Mouse (Mus musculus) large intestine, adult 2 months (tissue): Measurements from ENCODE around the gene Rin2. TPM values are rescaled to one million over a fixed set of nuclear protein-coding genes. Genes with fewer than 3 reads are reported as not detected.
"Not testable (repeated sequence)": the region's sequence is repeated elsewhere in the genome, so short reads cannot be mapped to it uniquely, and the experiment has no call there.

Source experiments
- DNase-seq: peaks from one replicate; pipeline ENCODE4 v3.0.0-alpha.2; 2012; ENCODE audit warnings: low read depth, low spot score
- WGBS: fragments of 180-500 bp; shearing (Covaris S2); methylation state at CpG from one replicate; pipeline ENCODE4 v1.1.7; 2018; 5-methylcytosine and 5-hydroxymethylcytosine counted together
- polyA plus RNA-seq: library from polyadenylated mRNA; depleted of rRNA; stranded (reverse); fragments of >200 nt; gene quantifications from 2 replicates; pipeline ENCODE4 v1.2.3, GENCODE M21; 2012

The Rin2 gene
- polyA plus RNA-seq, 1 experiment, result 7.5 TPM

GRCm38 (mm10) chr2:145880887-145881747 is 206.1 kb downstream of the Rin2 start:
- no peak for DNase-seq
- 74% methylated on average over 11 of the region's 11 CpGs for WGBS

GRCm38 (mm10) chr2:145881932-145882331 is 206.9 kb downstream of the Rin2 start:
- WGBS, result 63% methylated on average over 5 of the region's 5 CpGs
- no peak for DNase-seq

- DNase-seq, result no peak
- WGBS, result 5% methylated on average over 2 of the region's 2 CpGs
These were observed 207.4 kb downstream of the Rin2 start for GRCm38 (mm10) chr2:145882398-145882797.

GRCm38 (mm10) chr2:145884036-145884912 is 209.3 kb downstream of the Rin2 start:
- WGBS, result 53% methylated on average over 17 of the region's 17 CpGs
- DNase-seq, result no peak

- no peak for DNase-seq
- 66% methylated on average over 14 of the region's 14 CpGs for WGBS
These were observed 210.1 kb downstream of the Rin2 start for GRCm38 (mm10) chr2:145884913-145885785.

GRCm38 (mm10) chr2:145887937-145888765 is 213.1 kb downstream of the Rin2 start:
- no peak for DNase-seq
- WGBS, result 57% methylated on average over 14 of the region's 14 CpGs

- no peak for DNase-seq
- WGBS, result 69% methylated on average over 6 of the region's 6 CpGs
These were observed 213.9 kb downstream of the Rin2 start for GRCm38 (mm10) chr2:145888766-145889480.

- no peak for DNase-seq
- 63% methylated on average over 2 of the region's 2 CpGs for WGBS
These were observed 215.6 kb downstream of the Rin2 start for GRCm38 (mm10) chr2:145890571-145890970.

- DNase-seq, result no peak
- 97% methylated on average over 6 of the region's 6 CpGs for WGBS
These were observed 218.7 kb downstream of the Rin2 start for GRCm38 (mm10) chr2:145893756-145894155.

GRCm38 (mm10) chr2:145898106-145898505 is 223.1 kb downstream of the Rin2 start:
- WGBS, result 66% methylated on average over 9 of the region's 9 CpGs
- no peak for DNase-seq

GRCm38 (mm10) chr2:145900318-145900717 is 225.3 kb downstream of the Rin2 start:
- not testable (repeated sequence) for DNase-seq
- 77% methylated on average over 8 of the region's 8 CpGs for whole genome bisulfite sequencing

GRCm38 (mm10) chr2:145901861-145902260 is 226.8 kb downstream of the Rin2 start, which contains the start of gene Naa20:
Naa20 (plus strand) TSS chr2:145902099.
- 85% methylated on average over 6 of the region's 6 CpGs for WGBS

GRCm38 (mm10) chr2:145903061-145903901 is 228.3 kb downstream of the Rin2 start:
- DNase-seq, result no peak
- WGBS, result 1% methylated on average over 67 of the region's 68 CpGs

More at GRCm38 (mm10) chr2:145901861-145902260, 226.8 kb downstream of the Rin2 start, which contains the start of gene Naa20:
- no peak for DNase-seq

- WGBS, result 22% methylated on average over 12 of the region's 12 CpGs
- no peak for DNase-seq
These were observed 229.1 kb downstream of the Rin2 start for GRCm38 (mm10) chr2:145903983-145904616.

- DNase-seq, result no peak
- 41% methylated on average over 6 of the region's 6 CpGs for WGBS
These were observed 230.1 kb downstream of the Rin2 start for GRCm38 (mm10) chr2:145905156-145905555.

- 44% methylated on average over 4 of the region's 4 CpGs for WGBS
- not testable (repeated sequence) for DNase-seq
These were observed 230.9 kb downstream of the Rin2 start for GRCm38 (mm10) chr2:145905884-145906283.
